ENCODE assay signal across 8 mouse cellular contexts in genomic region chr16:91729821-91730441, GRCm38 (mm10). TPM values are rescaled to one million over a fixed set of nuclear protein-coding genes. Genes with fewer than 3 reads are reported as not detected.
DNase-seq lines count a peak whose midpoint lies in the region; ATAC-seq and TF ChIP-seq lines count a peak whose summit lies in the region.

No protein-coding gene starts in this region.

- no peaks in the 10 kb centered on the region for H3K27me3 ChIP-seq in hindbrain, embryonic 12.5 days
- H3K27me3 ChIP-seq in limb, embryonic 15.5 days: no peaks in the 10 kb centered on the region
- H3K27me3 ChIP-seq in neural tube, embryonic 11.5 days (ENCODE audit: control insufficient read depth, insufficient read depth, low read length): no peaks in the 10 kb centered on the region

- WGBS in hindbrain, embryonic 12.5 days: under 1% methylated on average over 43 of the region's 44 CpGs
- WGBS in limb, embryonic 15.5 days: under 1% methylated on average over 43 of the region's 44 CpGs
- WGBS in neural tube, embryonic 11.5 days: under 1% methylated on average over 33 of the region's 44 CpGs

- TF ChIP-seq CTCF in embryonic fibroblast, embryonic 13.5 days (IDR thresholded peaks at IDR 0.05; ENCODE audit: borderline replicate concordance, insufficient read depth, low read length): no peak

- peak overlapping the region; percentile 6 for H3K27ac ChIP-seq in embryonic fibroblast, embryonic 13.5 days (ENCODE audit: insufficient read depth, low read length)
- peak overlapping the region; percentile 97 for H3K27ac ChIP-seq in hindbrain, embryonic 12.5 days
- H3K27ac ChIP-seq in limb, embryonic 15.5 days: peak overlapping the region; percentile 95
- peak overlapping the region; percentile 95 for H3K27ac ChIP-seq in neural tube, embryonic 11.5 days (ENCODE audit: low read depth, low read length)

- TF ChIP-seq POLR2A in embryonic fibroblast, embryonic 13.5 days (IDR thresholded peaks at IDR 0.05; ENCODE audit: low read depth, low read length): 0 out of 2 replicates have a peak, but pooled peaks have one; percentile 3

- peak; percentile 0; the same call in 1 of the 2 replicates for ATAC-seq in hindbrain, embryonic 12.5 days (ENCODE audit: low FRiP score)
- ATAC-seq in limb, embryonic 15.5 days (ENCODE audit: insufficient number of reproducible peaks, low FRiP score, low TSS enrichment, low read depth): no peak
- ATAC-seq in neural tube, embryonic 11.5 days (ENCODE audit: insufficient read depth, low FRiP score, low TSS enrichment): peak; percentile 8; the same call in 1 of the 2 replicates

- H3K4me2 ChIP-seq in hindbrain, embryonic 12.5 days (replicated peaks): peak overlapping the region; percentile 55
- H3K4me2 ChIP-seq in limb, embryonic 15.5 days: peak overlapping the region; percentile 68
- peak overlapping the region; percentile 69 for H3K4me2 ChIP-seq in neural tube, embryonic 11.5 days (ENCODE audit: low read depth)

- H3K36me3 ChIP-seq in hindbrain, embryonic 12.5 days: peaks cover 3% of the 10 kb centered on the region; the same call in 1 of the 2 replicates
- peaks cover 3% of the 10 kb centered on the region; the same call in 1 of the 2 replicates for H3K36me3 ChIP-seq in limb, embryonic 15.5 days
- no peaks in the 10 kb centered on the region for H3K36me3 ChIP-seq in neural tube, embryonic 11.5 days (ENCODE audit: control insufficient read depth, insufficient read depth, low read length)

- DNase-seq in left cerebral cortex, adult 8-10 months (ENCODE audit: low spot score in 2 of 2): peak; percentile 24 to 38
- DNase-seq in left cerebral cortex, adult 11 months (ENCODE audit: low spot score): no peak
- DNase-seq in adrenal gland, postnatal 14 days: peak; percentile 52
- peak; percentile 76 for DNase-seq in neural tube, embryonic 11.5 days (ENCODE audit: low spot score)
- peak; percentile 36 for DNase-seq in urinary bladder, postnatal 25 days (ENCODE audit: low spot score)

- H3K9me3 ChIP-seq in hindbrain, embryonic 12.5 days (replicated peaks): no peaks in the 10 kb centered on the region
- no peaks in the 10 kb centered on the region for H3K9me3 ChIP-seq in limb, embryonic 15.5 days
- H3K9me3 ChIP-seq in neural tube, embryonic 11.5 days (ENCODE audit: control insufficient read depth, low read length): no peaks in the 10 kb centered on the region

- peaks cover 7% of the 10 kb centered on the region for H3K4me1 ChIP-seq in embryonic fibroblast, embryonic 13.5 days (ENCODE audit: control insufficient read depth, insufficient read depth, low read length)
- H3K4me1 ChIP-seq in hindbrain, embryonic 12.5 days: peaks cover 39% of the 10 kb centered on the region
- H3K4me1 ChIP-seq in limb, embryonic 15.5 days: peaks cover 24% of the 10 kb centered on the region
- H3K4me1 ChIP-seq in neural tube, embryonic 11.5 days (ENCODE audit: control insufficient read depth, insufficient read depth, low read length): peaks cover 8% of the 10 kb centered on the region

- peak overlapping the region; percentile 100 for H3K9ac ChIP-seq in hindbrain, embryonic 12.5 days
- peak overlapping the region; percentile 85 for H3K9ac ChIP-seq in limb, embryonic 15.5 days
- H3K9ac ChIP-seq in neural tube, embryonic 11.5 days (ENCODE audit: low read length): peak overlapping the region; percentile 95

- H3K4me3 ChIP-seq in embryonic fibroblast, embryonic 13.5 days (ENCODE audit: insufficient read depth, low read length): peak overlapping the region; percentile 96
- H3K4me3 ChIP-seq in hindbrain, embryonic 12.5 days: peak overlapping the region; percentile 96
- H3K4me3 ChIP-seq in limb, embryonic 15.5 days: peak overlapping the region; percentile 85
- H3K4me3 ChIP-seq in neural tube, embryonic 11.5 days (ENCODE audit: low read depth, low read length): peak overlapping the region; percentile 95

RNA-seq across cellular contexts. Expression of gene Itsn1, which starts 0.8 kb away (rescaled TPM):
- total RNA-seq in left cerebral cortex, adult 8-10 months (2022): 100 to 1,000 TPM; 116 to 158 (median 148) TPM
- 43.1 and 48.7 TPM in 2 replicates for total RNA-seq in adrenal gland, postnatal 14 days (2021)
- 108 and 136 TPM in 2 replicates for polyA plus RNA-seq in embryonic fibroblast, embryonic 13.5 days (2011; ENCODE audit: insufficient read length, low read depth, missing spikeins)
- polyA plus RNA-seq in hindbrain, embryonic 12.5 days (2016; fragmentation: Nextera tagmentation; extraction: Ambion mirVana): 79.2 and 83.0 TPM in 2 replicates
- 22.7 and 23.8 TPM in 2 replicates for polyA plus RNA-seq in limb, embryonic 15.5 days (2015; fragmentation: Nextera tagmentation; extraction: Ambion mirVana)
- polyA plus RNA-seq in neural tube, embryonic 11.5 days (2014; fragmentation: Nextera tagmentation; extraction: Ambion mirVana): 55.8 and 61.2 TPM in 2 replicates

RNA-seq across cellular contexts. Expression of gene Cryzl1, which starts 1.2 kb away (rescaled TPM):
- total RNA-seq in left cerebral cortex, adult 8-10 months (2022): 100 to 1,000 TPM; 104 to 116 (median 112) TPM
- total RNA-seq in adrenal gland, postnatal 14 days (2021): 43.4 and 45.5 TPM in 2 replicates
- 63.6 and 68.6 TPM in 2 replicates for polyA plus RNA-seq in embryonic fibroblast, embryonic 13.5 days (2011; ENCODE audit: insufficient read length, low read depth, missing spikeins)
- polyA plus RNA-seq in hindbrain, embryonic 12.5 days (2016; fragmentation: Nextera tagmentation; extraction: Ambion mirVana): 81.1 and 83.4 TPM in 2 replicates
- 61.5 and 65.9 TPM in 2 replicates for polyA plus RNA-seq in limb, embryonic 15.5 days (2015; fragmentation: Nextera tagmentation; extraction: Ambion mirVana)
- 67.9 and 73.2 TPM in 2 replicates for polyA plus RNA-seq in neural tube, embryonic 11.5 days (2014; fragmentation: Nextera tagmentation; extraction: Ambion mirVana)

RNA-seq across cellular contexts. Expression of gene Donson, which starts 41.4 kb away (rescaled TPM):
- 10 to 100 TPM; 17.7 to 27.2 (median 21.5) TPM for total RNA-seq in left cerebral cortex, adult 8-10 months (2022)
- total RNA-seq in adrenal gland, postnatal 14 days (2021): 8.6 and 12.5 TPM in 2 replicates
- 13.8 and 25.6 TPM in 2 replicates for polyA plus RNA-seq in embryonic fibroblast, embryonic 13.5 days (2011; ENCODE audit: insufficient read length, low read depth, missing spikeins)
- polyA plus RNA-seq in hindbrain, embryonic 12.5 days (2016; fragmentation: Nextera tagmentation; extraction: Ambion mirVana): 28.9 and 31.0 TPM in 2 replicates
- 17.3 and 19.0 TPM in 2 replicates for polyA plus RNA-seq in limb, embryonic 15.5 days (2015; fragmentation: Nextera tagmentation; extraction: Ambion mirVana)
- polyA plus RNA-seq in neural tube, embryonic 11.5 days (2014; fragmentation: Nextera tagmentation; extraction: Ambion mirVana): 33.7 and 36.3 TPM in 2 replicates

Comparison
In these comparisons a context has a peak if more than half of its experiments do, and no peak if none do; other contexts are left out.
1. H3K27ac ChIP-seq: peak in every context shown above with its lines; median percentile 97 in hindbrain, embryonic 12.5 days; 95 in limb, embryonic 15.5 days; 95 in neural tube, embryonic 11.5 days; 6 in embryonic fibroblast, embryonic 13.5 days.